Mouse (Mus musculus) MEL-GATA-1-ER (cell line): ENCODE results near the gene Gm21317.
"Not testable (repeated sequence)": the region's sequence is repeated elsewhere in the genome, so short reads cannot be mapped to it uniquely, and the experiment has no call there.

Source experiments
- DNase-seq: peaks from one replicate; pipeline ENCODE4 v3.0.0-alpha.2; 2012; ENCODE audit warnings: low read depth; ENCODE audit errors: extremely low read depth

The Gm21317 gene

DNA sequence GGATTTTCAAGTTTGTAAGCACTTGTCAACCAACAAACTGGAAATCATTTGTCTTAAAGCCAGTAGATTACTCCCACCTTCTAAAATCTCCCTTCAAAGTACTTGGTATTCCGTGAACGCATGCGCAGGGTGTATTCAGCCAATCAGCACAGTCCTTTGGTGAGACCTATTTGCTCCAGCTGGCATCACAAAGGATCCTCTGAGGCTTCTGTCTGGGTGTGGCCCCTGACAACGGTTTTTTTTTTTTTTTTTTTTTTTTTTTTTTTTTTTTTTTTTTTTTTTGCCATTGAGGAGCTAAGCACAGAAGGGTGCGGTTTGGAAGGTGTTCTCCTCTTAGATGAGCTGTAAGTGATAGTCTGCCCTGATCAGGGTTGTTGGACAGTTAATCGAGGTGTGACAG is at the start of gene Gm21317:
TSS of gene Gm21317 (plus strand) at position 301 of the 400 bp plus-strand sequence.
- not testable (repeated sequence) for DNase-seq
